Mouse (Mus musculus) intestine, embryonic 15.5 days (tissue): Measurements from ENCODE around the gene Fra10ac1. TPM values are rescaled to one million over a fixed set of nuclear protein-coding genes. Genes with fewer than 3 reads are reported as not detected.
A peak's percentile ranks its signal among the peaks of the same experiment; 100 is the strongest.

Experiments used
- ATAC-seq: fragments of 200-750 bp; cut with Nextera tagmentation; 2 replicates; pipeline ENCODE4 v1.8.0; 2017; ENCODE audit warnings: moderate TSS enrichment, moderate library complexity
- H3K27ac ChIP-seq: fragments of 300-500 bp; sonication (generic); 2 replicates; pipeline ENCODE4 v1.5.1; 2015; ENCODE audit warnings: mild to moderate bottlenecking, inconsistent platforms
- H3K27me3 ChIP-seq: fragments of 300-500 bp; sonication (generic); replicated peaks from 2 replicates; pipeline ENCODE4 v1.6.1; 2015; ENCODE audit warnings: inconsistent platforms
- H3K36me3 ChIP-seq: fragments of 300-500 bp; sonication (generic); 2 replicates; pipeline ENCODE4 v1.6.1; 2015; ENCODE audit warnings: inconsistent platforms
- H3K4me1 ChIP-seq: fragments of 300-500 bp; sonication (generic); replicated peaks from 2 replicates; pipeline ENCODE4 v1.6.1; 2015; ENCODE audit warnings: inconsistent platforms
- H3K4me2 ChIP-seq: fragments of 300-500 bp; sonication (generic); replicated peaks from 2 replicates; pipeline ENCODE4 v1.6.1; 2015; ENCODE audit warnings: mild to moderate bottlenecking, inconsistent platforms
- H3K4me3 ChIP-seq: fragments of 300-500 bp; sonication (generic); replicated peaks from 2 replicates; pipeline ENCODE4 v1.5.1; 2015; ENCODE audit warnings: inconsistent platforms
- H3K9ac ChIP-seq: fragments of 300-500 bp; sonication (generic); 2 replicates; pipeline ENCODE4 v1.6.1; 2015; ENCODE audit warnings: inconsistent platforms
- H3K9me3 ChIP-seq: fragments of 300-500 bp; sonication (generic); 2 replicates; pipeline ENCODE4 v1.6.1; 2016; ENCODE audit warnings: inconsistent platforms
- WGBS: fragments of 180-500 bp; shearing (Covaris S2); methylation state at CpG from one replicate; pipeline ENCODE4 v1.1.7; 2015; 5-methylcytosine and 5-hydroxymethylcytosine counted together
- polyA plus RNA-seq: library from polyadenylated mRNA; unstranded; fragments of >200 nt; fragmentation: Nextera tagmentation; extraction: Ambion mirVana; gene quantifications from 2 replicates; pipeline ENCODE4 v1.2.1, GENCODE M21; 2015

Fra10ac1 gene
- polyA plus RNA-seq, 1 experiment from 2014 or later = 34.9 TPM

GRCm38 (mm10) chr19:38223356-38223904, 526 bp downstream of the Fra10ac1 start:
- Histone ChIP-seq H3K9me3 (no peaks in the 10 kb centered on the region), H3K4me2 (peak overlapping the region; percentile 73), H3K4me3 (peak overlapping the region; percentile 79), H3K4me1 (peaks cover 6% of the 10 kb centered on the region; the same call in 1 of the 2 replicates), H3K27me3 (no peaks in the 10 kb centered on the region), H3K36me3 (no peaks in the 10 kb centered on the region), H3K27ac (peak overlapping the region; percentile 94), H3K9ac (peak overlapping the region; percentile 76)
- 11% methylated on average over 12 of the region's 12 CpGs for WGBS
- peak; percentile 35 for ATAC-seq

GRCm38 (mm10) chr19:38217696-38218095, 6.3 kb downstream of the Fra10ac1 start:
- H3K9me3 ChIP-seq = no peaks in the 10 kb centered on the region
- 0 out of 2 replicates have a peak, but pooled peaks cover under 1% of the 10 kb centered on the region for H3K4me1 ChIP-seq
- 95% methylated on average over 3 of the region's 3 CpGs for WGBS
- no peak overlapping the region for H3K4me3 ChIP-seq
- H3K4me2 ChIP-seq = no peak overlapping the region
- no peak overlapping the region for H3K27ac ChIP-seq
- H3K9ac ChIP-seq = no peak overlapping the region
- H3K36me3 ChIP-seq = no peaks in the 10 kb centered on the region
- no peaks in the 10 kb centered on the region for H3K27me3 ChIP-seq
- ATAC-seq = no peak

GRCm38 (mm10) chr19:38206669-38207068, 17.3 kb downstream of the Fra10ac1 start:
- Histone ChIP-seq H3K4me3 (no peak overlapping the region), H3K9me3 (no peaks in the 10 kb centered on the region), H3K9ac (no peak overlapping the region), H3K27me3 (no peaks in the 10 kb centered on the region), H3K4me1 (no peaks in the 10 kb centered on the region), H3K27ac (no peak overlapping the region), H3K4me2 (no peak overlapping the region), H3K36me3 (no peaks in the 10 kb centered on the region)
- no peak for ATAC-seq
- WGBS = 53% methylated on average over 9 of the region's 9 CpGs

GRCm38 (mm10) chr19:38198731-38199130, 25.2 kb downstream of the Fra10ac1 start:
- no peaks in the 10 kb centered on the region for H3K4me1 ChIP-seq
- no peak overlapping the region for H3K27ac ChIP-seq
- H3K9ac ChIP-seq = no peak overlapping the region
- no peaks in the 10 kb centered on the region for H3K9me3 ChIP-seq
- ATAC-seq = no peak
- no peaks in the 10 kb centered on the region for H3K27me3 ChIP-seq
- H3K4me2 ChIP-seq = no peak overlapping the region
- H3K36me3 ChIP-seq = no peaks in the 10 kb centered on the region
- WGBS = 81% methylated on average over 5 of the region's 5 CpGs
- no peak overlapping the region for H3K4me3 ChIP-seq

- 88% methylated on average over 4 of the region's 4 CpGs for WGBS
- no peaks in the 10 kb centered on the region for H3K36me3 ChIP-seq
- H3K9ac ChIP-seq = no peak overlapping the region
- no peak overlapping the region for H3K4me3 ChIP-seq
- no peaks in the 10 kb centered on the region for H3K9me3 ChIP-seq
- ATAC-seq = no peak
- H3K4me1 ChIP-seq = no peaks in the 10 kb centered on the region
- no peaks in the 10 kb centered on the region for H3K27me3 ChIP-seq
- no peak overlapping the region for H3K27ac ChIP-seq
- H3K4me2 ChIP-seq = no peak overlapping the region
Observed at GRCm38 (mm10) chr19:38195245-38195644, 28.7 kb downstream of the Fra10ac1 start.

GRCm38 (mm10) chr19:38191446-38191845, 32.5 kb downstream of the Fra10ac1 start:
- 60% methylated on average over 5 of the region's 5 CpGs for WGBS
- no peaks in the 10 kb centered on the region for H3K4me1 ChIP-seq
- H3K4me2 ChIP-seq = no peak overlapping the region
- H3K4me3 ChIP-seq = no peak overlapping the region
- peaks cover 4% of the 10 kb centered on the region; the same call in 1 of the 2 replicates for H3K36me3 ChIP-seq
- peak; percentile 80 for ATAC-seq
- no peak overlapping the region for H3K9ac ChIP-seq
- no peak overlapping the region for H3K27ac ChIP-seq
- no peaks in the 10 kb centered on the region for H3K9me3 ChIP-seq
- no peaks in the 10 kb centered on the region for H3K27me3 ChIP-seq

- Histone ChIP-seq H3K4me2 (no peak overlapping the region), H3K9me3 (no peaks in the 10 kb centered on the region), H3K4me1 (no peaks in the 10 kb centered on the region), H3K27ac (no peak overlapping the region), H3K4me3 (no peak overlapping the region), H3K9ac (no peak overlapping the region), H3K27me3 (no peaks in the 10 kb centered on the region), H3K36me3 (peaks cover 4% of the 10 kb centered on the region; the same call in 1 of the 2 replicates)
- WGBS = 76% methylated on average over 3 of the region's 3 CpGs
- no peak for ATAC-seq
Observed at GRCm38 (mm10) chr19:38190606-38191005, 33.4 kb downstream of the Fra10ac1 start.

GRCm38 (mm10) chr19:38187345-38187680, 36.6 kb downstream of the Fra10ac1 start:
- 84% methylated on average over 2 of the region's 2 CpGs for WGBS
- no peak overlapping the region for H3K4me2 ChIP-seq
- no peaks in the 10 kb centered on the region for H3K27me3 ChIP-seq
- no peak for ATAC-seq
- H3K9ac ChIP-seq = no peak overlapping the region
- H3K4me1 ChIP-seq = no peaks in the 10 kb centered on the region
- H3K36me3 ChIP-seq = peaks cover 4% of the 10 kb centered on the region; the same call in 1 of the 2 replicates
- H3K27ac ChIP-seq = no peak overlapping the region
- H3K4me3 ChIP-seq = no peak overlapping the region
- no peaks in the 10 kb centered on the region for H3K9me3 ChIP-seq

GRCm38 (mm10) chr19:38186631-38187344, 37.2 kb downstream of the Fra10ac1 start:
- peaks cover 4% of the 10 kb centered on the region; the same call in 1 of the 2 replicates for H3K36me3 ChIP-seq
- no peak overlapping the region for H3K4me2 ChIP-seq
- 84% methylated on average over 5 of the region's 5 CpGs for WGBS
- no peak overlapping the region for H3K27ac ChIP-seq
- H3K27me3 ChIP-seq = no peaks in the 10 kb centered on the region
- H3K9me3 ChIP-seq = no peaks in the 10 kb centered on the region
- no peak overlapping the region for H3K9ac ChIP-seq
- H3K4me1 ChIP-seq = no peaks in the 10 kb centered on the region
- no peak for ATAC-seq
- no peak overlapping the region for H3K4me3 ChIP-seq

- H3K9ac ChIP-seq = no peak overlapping the region
- 85% methylated on average over 9 of the region's 9 CpGs for WGBS
- H3K36me3 ChIP-seq = no peaks in the 10 kb centered on the region
- H3K27ac ChIP-seq = no peak overlapping the region
- no peaks in the 10 kb centered on the region for H3K27me3 ChIP-seq
- no peaks in the 10 kb centered on the region for H3K4me1 ChIP-seq
- H3K4me3 ChIP-seq = no peak overlapping the region
- no peaks in the 10 kb centered on the region for H3K9me3 ChIP-seq
- ATAC-seq = no peak
- no peak overlapping the region for H3K4me2 ChIP-seq
Observed at GRCm38 (mm10) chr19:38179675-38180074, 44.3 kb downstream of the Fra10ac1 start.

- no peaks in the 10 kb centered on the region for H3K9me3 ChIP-seq
- H3K9ac ChIP-seq = no peak overlapping the region
- 40% methylated on average over 2 of the region's 2 CpGs for WGBS
- H3K36me3 ChIP-seq = no peaks in the 10 kb centered on the region
- no peak overlapping the region for H3K4me2 ChIP-seq
- no peak overlapping the region for H3K27ac ChIP-seq
- no peak overlapping the region for H3K4me3 ChIP-seq
- peak; percentile 87 for ATAC-seq
- H3K27me3 ChIP-seq = no peaks in the 10 kb centered on the region
- H3K4me1 ChIP-seq = no peaks in the 10 kb centered on the region
Observed at GRCm38 (mm10) chr19:38164633-38165032, 59.3 kb downstream of the Fra10ac1 start.

GRCm38 (mm10) chr19:38161648-38162354, 62.2 kb downstream of the Fra10ac1 start:
- WGBS = 67% methylated on average over 21 of the region's 21 CpGs
- Histone ChIP-seq H3K4me1 (no peaks in the 10 kb centered on the region), H3K9ac (no peak overlapping the region), H3K27me3 (no peaks in the 10 kb centered on the region), H3K4me3 (no peak overlapping the region), H3K36me3 (no peaks in the 10 kb centered on the region), H3K4me2 (0 out of 2 replicates have a peak overlapping the region, but pooled peaks have one; percentile 25), H3K9me3 (no peaks in the 10 kb centered on the region), H3K27ac (no peak overlapping the region)
- ATAC-seq = peak; percentile 47
